Mouse (Mus musculus) forebrain, embryonic 16.5 days (tissue): ENCODE measurements at regions not wholly inside any gene's neighbourhood (a gene's known extent, or its start where the extent isn't known, plus 50 kb on each side); places are given as distances from the start of the nearest gene placed in this dataset.

ENCODE experiments used
- ATAC-seq: fragments of 200-750 bp; cut with Nextera tagmentation; 2 replicates; pipeline ENCODE4 v1.8.0; 2017; ENCODE audit warnings: mild to moderate bottlenecking, moderate library complexity
- H3K27ac ChIP-seq: fragments of 300-500 bp; sonication (generic); 2 replicates; pipeline ENCODE4 v1.5.1; 2014; ENCODE audit warnings: low read length, control low read depth
- H3K27me3 ChIP-seq: fragments of 300-500 bp; sonication (generic); replicated peaks from 2 replicates; pipeline ENCODE4 v1.6.1; 2014; ENCODE audit warnings: low read length; ENCODE audit not compliant: control insufficient read depth, insufficient read depth
- H3K36me3 ChIP-seq: fragments of 300-500 bp; sonication (generic); 2 replicates; pipeline ENCODE4 v1.6.1; 2014; ENCODE audit not compliant: control insufficient read depth, insufficient read depth
- H3K4me1 ChIP-seq: fragments of 300-500 bp; sonication (generic); replicated peaks from 2 replicates; pipeline ENCODE4 v1.6.1; 2014; ENCODE audit warnings: low read length; ENCODE audit not compliant: control insufficient read depth, insufficient read depth
- H3K4me2 ChIP-seq: fragments of 300-500 bp; sonication (generic); 2 replicates; pipeline ENCODE4 v1.6.1; 2014; ENCODE audit warnings: mild to moderate bottlenecking, low read length, control low read depth
- H3K4me3 ChIP-seq: fragments of 300-500 bp; sonication (generic); replicated peaks from 2 replicates; pipeline ENCODE4 v1.5.1; 2014; ENCODE audit warnings: mild to moderate bottlenecking, low read length, control low read depth
- H3K9ac ChIP-seq: fragments of 300-500 bp; sonication (generic); replicated peaks from 2 replicates; pipeline ENCODE4 v1.6.1; 2014; ENCODE audit warnings: low read depth, low read length, control low read depth
- H3K9me3 ChIP-seq: fragments of 300-500 bp; sonication (generic); 2 replicates; pipeline ENCODE4 v1.6.1; 2016; ENCODE audit warnings: low read length; ENCODE audit not compliant: control insufficient read depth
- WGBS: fragments of 180-500 bp; shearing (Covaris S2); extraction: QIAGEN DNeasy Blood & Tissue Kit; methylation state at CpG from one replicate; pipeline ENCODE4 v1.1.7; 2014; 5-methylcytosine and 5-hydroxymethylcytosine counted together

GRCm38 (mm10) chr13:19902786-19903185 is 78.7 kb upstream of the Gpr141 start:
- ATAC-seq: no peak
- no peak overlapping the region for H3K9ac ChIP-seq

GRCm38 (mm10) chr13:19897191-19897590 is 73.1 kb upstream of the Gpr141 start:
- Histone ChIP-seq H3K27me3 (no peaks in the 10 kb centered on the region), H3K4me1 (no peaks in the 10 kb centered on the region), H3K4me2 (no peak overlapping the region), H3K36me3 (no peaks in the 10 kb centered on the region), H3K4me3 (no peak overlapping the region), H3K9me3 (no peaks in the 10 kb centered on the region), H3K27ac (no peak overlapping the region), H3K9ac (no peak overlapping the region)
- 85% methylated on average over 1 of the region's 1 CpGs for whole genome bisulfite sequencing
- ATAC-seq: no peak

More at GRCm38 (mm10) chr13:19902786-19903185, 78.7 kb upstream of the Gpr141 start:
- Histone ChIP-seq H3K27ac (no peak overlapping the region), H3K4me1 (no peaks in the 10 kb centered on the region), H3K4me2 (no peak overlapping the region), H3K4me3 (no peak overlapping the region), H3K9me3 (no peaks in the 10 kb centered on the region), H3K36me3 (no peaks in the 10 kb centered on the region), H3K27me3 (no peaks in the 10 kb centered on the region)
- WGBS: 94% methylated on average over 4 of the region's 4 CpGs

GRCm38 (mm10) chr13:19888983-19889773 is 65.1 kb upstream of the Gpr141 start:
- Histone ChIP-seq H3K27ac (no peak overlapping the region), H3K36me3 (no peaks in the 10 kb centered on the region), H3K4me1 (no peaks in the 10 kb centered on the region; the same call in 1 of the 2 replicates), H3K4me2 (no peak overlapping the region), H3K4me3 (no peak overlapping the region), H3K9me3 (no peaks in the 10 kb centered on the region), H3K27me3 (no peaks in the 10 kb centered on the region), H3K9ac (no peak overlapping the region)
- ATAC-seq: peak; percentile 55
- WGBS: 34% methylated on average over 11 of the region's 11 CpGs

GRCm38 (mm10) chr13:19883896-19884658 is 60.0 kb upstream of the Gpr141 start:
- H3K4me3 ChIP-seq: no peak overlapping the region
- peak overlapping the region; percentile 66 for H3K27ac ChIP-seq
- H3K27me3 ChIP-seq: no peaks in the 10 kb centered on the region
- H3K9me3 ChIP-seq: no peaks in the 10 kb centered on the region
- ATAC-seq: peak; percentile 95
- H3K4me2 ChIP-seq: no peak overlapping the region
- 0 out of 2 replicates have a peak overlapping the region, but pooled peaks have one; percentile 22 for H3K9ac ChIP-seq
- H3K4me1 ChIP-seq: no peaks in the 10 kb centered on the region; the same call in 1 of the 2 replicates
- H3K36me3 ChIP-seq: no peaks in the 10 kb centered on the region
- 63% methylated on average over 7 of the region's 7 CpGs for whole genome bisulfite sequencing

GRCm38 (mm10) chr13:19882889-19883288 is 58.8 kb upstream of the Gpr141 start:
- Histone ChIP-seq H3K9ac (no peak overlapping the region), H3K4me3 (no peak overlapping the region), H3K36me3 (no peaks in the 10 kb centered on the region), H3K4me1 (no peaks in the 10 kb centered on the region; the same call in 1 of the 2 replicates), H3K27ac (no peak overlapping the region), H3K4me2 (no peak overlapping the region), H3K27me3 (no peaks in the 10 kb centered on the region), H3K9me3 (no peaks in the 10 kb centered on the region)
- no peak for ATAC-seq
- 91% methylated on average over 4 of the region's 4 CpGs for WGBS

- H3K27ac ChIP-seq: no peak overlapping the region
- H3K36me3 ChIP-seq: no peaks in the 10 kb centered on the region
- no peaks in the 10 kb centered on the region for H3K9me3 ChIP-seq
- H3K4me1 ChIP-seq: no peaks in the 10 kb centered on the region; the same call in 1 of the 2 replicates
- WGBS: 93% methylated on average over 5 of the region's 5 CpGs
- no peaks in the 10 kb centered on the region for H3K27me3 ChIP-seq
- H3K4me2 ChIP-seq: no peak overlapping the region
- no peak overlapping the region for H3K9ac ChIP-seq
- ATAC-seq: no peak
- no peak overlapping the region for H3K4me3 ChIP-seq
Observed at GRCm38 (mm10) chr13:19881772-19882171, 57.7 kb upstream of the Gpr141 start.

- no peaks in the 10 kb centered on the region for H3K27me3 ChIP-seq
- no peaks in the 10 kb centered on the region for H3K36me3 ChIP-seq
- no peak overlapping the region for H3K9ac ChIP-seq
- H3K4me1 ChIP-seq: 0 out of 2 replicates have a peak, but pooled peaks cover 2% of the 10 kb centered on the region
- H3K9me3 ChIP-seq: no peaks in the 10 kb centered on the region
- no peak overlapping the region for H3K4me2 ChIP-seq
- ATAC-seq: no peak
- H3K4me3 ChIP-seq: no peak overlapping the region
- H3K27ac ChIP-seq: no peak overlapping the region
- 88% methylated on average over 7 of the region's 7 CpGs for WGBS
Observed at GRCm38 (mm10) chr13:19874621-19875249, 50.7 kb upstream of the Gpr141 start.
